Mouse (Mus musculus): ENCODE measurements around the gene Msh5. TPM values are rescaled to one million over a fixed set of nuclear protein-coding genes. Genes with fewer than 3 reads are reported as not detected.
"Not testable (repeated sequence)": the region's sequence is repeated elsewhere in the genome, so short reads cannot be mapped to it uniquely, and the experiment has no call there.

The Msh5 gene
- polyA plus RNA-seq, 1 experiment from 2014 or later = 1.4 TPM

GRCm38 (mm10) chr17:35002153-35002865, 44.2 kb downstream of the Msh5 start:
- no peaks in the 10 kb centered on the region for H3K9me3 ChIP-seq (ENCODE audit: control insufficient read depth)
- peaks cover 25% of the 10 kb centered on the region for H3K36me3 ChIP-seq (ENCODE audit: control insufficient read depth, insufficient read depth)
- no peak for ATAC-seq
- TF ChIP-seq CTCF (IDR thresholded peaks at IDR 0.05; ENCODE audit: low read depth) = no peak
- H3K9ac ChIP-seq (ENCODE audit: low read depth, low read length) = peak overlapping the region; percentile 76; the same call in 1 of the 2 replicates
- H3K4me2 ChIP-seq (replicated peaks; ENCODE audit: low read depth) = peak overlapping the region; percentile 96
- H3K27me3 ChIP-seq (replicated peaks; ENCODE audit: control insufficient read depth, insufficient read depth, low read length) = no peaks in the 10 kb centered on the region
- H3K4me1 ChIP-seq (replicated peaks; ENCODE audit: control insufficient read depth, insufficient read depth, low read length) = peaks cover 8% of the 10 kb centered on the region; the same call in 1 of the 2 replicates
- peak overlapping the region; percentile 41 for H3K27ac ChIP-seq (ENCODE audit: low read depth, low read length)
- peak overlapping the region; percentile 68 for H3K4me3 ChIP-seq (ENCODE audit: low read depth, low read length)
- 5% methylated on average over 12 of the region's 12 CpGs for WGBS

GRCm38 (mm10) chr17:35001452-35002152, 44.9 kb downstream of the Msh5 start:
- peaks cover 22% of the 10 kb centered on the region for H3K36me3 ChIP-seq (ENCODE audit: control insufficient read depth, insufficient read depth)
- H3K4me3 ChIP-seq (ENCODE audit: low read depth, low read length) = peak overlapping the region; percentile 68
- 0 out of 2 replicates have a peak, but pooled peaks have one; percentile 1 for TF ChIP-seq CTCF (IDR thresholded peaks at IDR 0.05; ENCODE audit: low read depth)
- H3K4me2 ChIP-seq (replicated peaks; ENCODE audit: low read depth) = peak overlapping the region; percentile 96
- peak overlapping the region; percentile 76 for H3K9ac ChIP-seq (ENCODE audit: low read depth, low read length)
- H3K4me1 ChIP-seq (replicated peaks; ENCODE audit: control insufficient read depth, insufficient read depth, low read length) = peaks cover 8% of the 10 kb centered on the region; the same call in 1 of the 2 replicates
- WGBS = under 1% methylated on average over 35 of the region's 35 CpGs
- H3K27me3 ChIP-seq (replicated peaks; ENCODE audit: control insufficient read depth, insufficient read depth, low read length) = no peaks in the 10 kb centered on the region
- H3K27ac ChIP-seq (ENCODE audit: low read depth, low read length) = peak overlapping the region; percentile 93
- ATAC-seq = peak; percentile 12; the same call in 1 of the 2 replicates
- no peaks in the 10 kb centered on the region for H3K9me3 ChIP-seq (ENCODE audit: control insufficient read depth)

GRCm38 (mm10) chr17:35000717-35001451, 45.7 kb downstream of the Msh5 start, which contains the start of gene Vars:
Vars (plus strand) TSS chr17:35000987.
- ATAC-seq = peak; percentile 80

GRCm38 (mm10) chr17:34999871-35000716, 46.5 kb downstream of the Msh5 start:
- H3K4me2 ChIP-seq (replicated peaks; ENCODE audit: low read depth) = peak overlapping the region; percentile 96
- H3K27me3 ChIP-seq (replicated peaks; ENCODE audit: control insufficient read depth, insufficient read depth, low read length); H3K4me1 ChIP-seq (replicated peaks; ENCODE audit: control insufficient read depth, insufficient read depth, low read length); H3K9me3 ChIP-seq (ENCODE audit: control insufficient read depth); ATAC-seq: not testable (repeated sequence)
- H3K36me3 ChIP-seq (ENCODE audit: control insufficient read depth, insufficient read depth) = peaks cover 11% of the 10 kb centered on the region
- peak overlapping the region; percentile 68 for H3K4me3 ChIP-seq (ENCODE audit: low read depth, low read length)
- WGBS = 9% methylated on average over 29 of the region's 32 CpGs
- peak overlapping the region; percentile 76 for H3K9ac ChIP-seq (ENCODE audit: low read depth, low read length)
- H3K27ac ChIP-seq (ENCODE audit: low read depth, low read length) = peak overlapping the region; percentile 93

More at GRCm38 (mm10) chr17:35000717-35001451, 45.7 kb downstream of the Msh5 start, which contains the start of gene Vars:
- Histone ChIP-seq H3K27ac (ENCODE audit: low read depth, low read length) (peak within 1 kb of the TSS; percentile 93), H3K4me3 (ENCODE audit: low read depth, low read length) (peak within 1 kb of the TSS; percentile 68), H3K27me3 (replicated peaks; ENCODE audit: control insufficient read depth, insufficient read depth, low read length) (no peaks in the 10 kb centered on the region), H3K4me1 (replicated peaks; ENCODE audit: control insufficient read depth, insufficient read depth, low read length) (peaks cover 8% of the 10 kb centered on the region; the same call in 1 of the 2 replicates), H3K36me3 (ENCODE audit: control insufficient read depth, insufficient read depth) (peaks cover 19% of the 10 kb centered on the region), H3K9ac (ENCODE audit: low read depth, low read length) (peak within 1 kb of the TSS; percentile 76), H3K9me3 (ENCODE audit: control insufficient read depth) (no peaks in the 10 kb centered on the region), H3K4me2 (replicated peaks; ENCODE audit: low read depth) (peak within 1 kb of the TSS; percentile 96)
- WGBS = under 1% methylated on average over 67 of the region's 83 CpGs
- TF ChIP-seq CTCF (IDR thresholded peaks at IDR 0.05; ENCODE audit: low read depth) = peak; percentile 1; the same call in 1 of the 2 replicates
